Mouse (Mus musculus) liver, postnatal 0 days (tissue): Measurements from ENCODE around the gene Sipa1l2. TPM values are rescaled to one million over a fixed set of nuclear protein-coding genes. Genes with fewer than 3 reads are reported as not detected.

Experiments used
- ATAC-seq: fragments of 200-750 bp; cut with Nextera tagmentation; 2 replicates; pipeline ENCODE4 v1.8.0; 2017; ENCODE audit warnings: mild to moderate bottlenecking, moderate library complexity
- DNase-seq: peaks from one replicate; pipeline ENCODE4 v3.0.0-alpha.2; 2016
- H3K27ac ChIP-seq: fragments of 300-500 bp; sonication (generic); 2 replicates; pipeline ENCODE4 v1.5.1; 2014; ENCODE audit warnings: antibody characterized with exemption, moderate library complexity, mild to moderate bottlenecking, low read depth
- H3K27me3 ChIP-seq: fragments of 300-500 bp; sonication (generic); 2 replicates; pipeline ENCODE4 v1.6.1; 2014; ENCODE audit warnings: low read length, control low read depth, mixed read lengths; ENCODE audit not compliant: insufficient read depth
- H3K36me3 ChIP-seq: fragments of 300-500 bp; sonication (generic); replicated peaks from 2 replicates; pipeline ENCODE4 v1.6.1; 2014; ENCODE audit warnings: mild to moderate bottlenecking, control low read depth, low read length, moderate library complexity, mixed read lengths; ENCODE audit not compliant: insufficient read depth
- H3K4me1 ChIP-seq: fragments of 300-500 bp; sonication (generic); 2 replicates; pipeline ENCODE4 v1.6.1; 2014; ENCODE audit warnings: antibody characterized with exemption, mild to moderate bottlenecking, control low read depth; ENCODE audit not compliant: insufficient read depth
- H3K4me2 ChIP-seq: fragments of 300-500 bp; sonication (generic); 2 replicates; pipeline ENCODE4 v1.6.1; 2014; ENCODE audit warnings: low read depth, mild to moderate bottlenecking, low read length, moderate library complexity, mixed read lengths
- H3K4me3 ChIP-seq: fragments of 300-500 bp; sonication (generic); 2 replicates; pipeline ENCODE4 v1.5.1; 2014; ENCODE audit warnings: low read depth, low read length
- H3K9ac ChIP-seq: fragments of 300-500 bp; sonication (generic); replicated peaks from 2 replicates; pipeline ENCODE4 v1.6.1; 2014; ENCODE audit warnings: mild to moderate bottlenecking, moderate library complexity
- H3K9me3 ChIP-seq: fragments of 300-500 bp; sonication (generic); 2 replicates; pipeline ENCODE4 v1.6.1; 2016; ENCODE audit warnings: mild to moderate bottlenecking, control low read depth, low read length, mixed read lengths
- CTCF ChIP-seq: sonication (generic); IDR thresholded peaks from 2 replicates; pipeline ENCODE4 v1.5.1; 2016; ENCODE audit warnings: antibody characterized with exemption, low read depth
- EP300 ChIP-seq: IDR thresholded peaks from 2 replicates; pipeline ENCODE4 v1.6.1; 2016; ENCODE audit warnings: antibody characterized with exemption, low read depth, mild to moderate bottlenecking
- WGBS: fragments of 180-500 bp; shearing (Covaris S2); extraction: QIAGEN DNeasy Blood & Tissue Kit; methylation state at CpG from one replicate; pipeline ENCODE4 v1.1.7; 2014; ENCODE audit not compliant: insufficient replicate concordance; 5-methylcytosine and 5-hydroxymethylcytosine counted together
- polyA plus RNA-seq: library from polyadenylated mRNA; unstranded; fragments of >200 nt; fragmentation: Nextera tagmentation; extraction: Ambion mirVana; gene quantifications from 2 replicates; pipeline ENCODE4 v1.2.1, GENCODE M21; 2015

The Sipa1l2 gene
- polyA plus RNA-seq, 1 experiment from 2014 or later = 0.47 TPM

- DNase-seq (no peak), ATAC-seq (no peak)
- no peak overlapping the region for H3K9ac ChIP-seq
- H3K4me3 ChIP-seq = no peak overlapping the region
- no peaks in the 10 kb centered on the region for H3K27me3 ChIP-seq
- no peak overlapping the region for H3K27ac ChIP-seq
- H3K36me3 ChIP-seq = no peaks in the 10 kb centered on the region
- H3K4me1 ChIP-seq = no peaks in the 10 kb centered on the region; the same call in 1 of the 2 replicates
- no peak for TF ChIP-seq EP300
- 43% methylated on average over 7 of the region's 7 CpGs for WGBS
- no peak overlapping the region for H3K4me2 ChIP-seq
- no peaks in the 10 kb centered on the region for H3K9me3 ChIP-seq
Measured at GRCm38 (mm10) chr8:125391685-125392084, 177.9 kb downstream of the Sipa1l2 start.

- H3K4me3 ChIP-seq = no peak overlapping the region
- DNase-seq = no peak
- H3K36me3 ChIP-seq = no peaks in the 10 kb centered on the region
- 0 out of 2 replicates have a peak overlapping the region, but pooled peaks have one; percentile 27 for H3K4me2 ChIP-seq
- H3K27ac ChIP-seq = no peak overlapping the region
- H3K9ac ChIP-seq = no peak overlapping the region
- ATAC-seq = no peak
- no peaks in the 10 kb centered on the region for H3K27me3 ChIP-seq
- H3K9me3 ChIP-seq = no peaks in the 10 kb centered on the region
- TF ChIP-seq EP300 (no peak), CTCF (no peak)
- H3K4me1 ChIP-seq = no peaks in the 10 kb centered on the region; the same call in 1 of the 2 replicates
- WGBS = 25% methylated on average over 8 of the region's 8 CpGs
Measured at GRCm38 (mm10) chr8:125391271-125391670, 178.3 kb downstream of the Sipa1l2 start.

GRCm38 (mm10) chr8:125390506-125390895 lies 179.1 kb downstream of the Sipa1l2 start:
- no peak overlapping the region for H3K27ac ChIP-seq
- 70% methylated on average over 6 of the region's 6 CpGs for WGBS
- no peak for DNase-seq
- no peak overlapping the region for H3K4me2 ChIP-seq
- H3K4me1 ChIP-seq = peaks cover 7% of the 10 kb centered on the region
- no peak for ATAC-seq
- H3K4me3 ChIP-seq = no peak overlapping the region
- no peak overlapping the region for H3K9ac ChIP-seq
- no peak for TF ChIP-seq EP300
- no peak for TF ChIP-seq CTCF
- no peaks in the 10 kb centered on the region for H3K9me3 ChIP-seq
- no peaks in the 10 kb centered on the region for H3K27me3 ChIP-seq
- no peaks in the 10 kb centered on the region for H3K36me3 ChIP-seq

GRCm38 (mm10) chr8:125389756-125390505 lies 179.7 kb downstream of the Sipa1l2 start:
- Histone ChIP-seq H3K9ac (no peak overlapping the region), H3K4me2 (no peak overlapping the region), H3K36me3 (no peaks in the 10 kb centered on the region), H3K4me1 (peaks cover 12% of the 10 kb centered on the region), H3K4me3 (no peak overlapping the region), H3K27me3 (no peaks in the 10 kb centered on the region), H3K9me3 (no peaks in the 10 kb centered on the region), H3K27ac (no peak overlapping the region)
- DNase-seq = no peak
- no peak for TF ChIP-seq EP300
- TF ChIP-seq CTCF = no peak
- ATAC-seq = no peak
- WGBS = 72% methylated on average over 13 of the region's 13 CpGs

- WGBS = 57% methylated on average over 5 of the region's 5 CpGs
- H3K4me2 ChIP-seq = no peak overlapping the region
- H3K9ac ChIP-seq = no peak overlapping the region
- no peaks in the 10 kb centered on the region for H3K27me3 ChIP-seq
- no peak overlapping the region for H3K4me3 ChIP-seq
- ATAC-seq (no peak), DNase-seq (no peak)
- no peaks in the 10 kb centered on the region for H3K36me3 ChIP-seq
- H3K4me1 ChIP-seq = peaks cover 12% of the 10 kb centered on the region
- no peaks in the 10 kb centered on the region for H3K9me3 ChIP-seq
- no peak overlapping the region for H3K27ac ChIP-seq
- TF ChIP-seq CTCF = no peak
- TF ChIP-seq EP300 = no peak
Measured at GRCm38 (mm10) chr8:125389280-125389679, 180.3 kb downstream of the Sipa1l2 start.

- WGBS = 47% methylated on average over 13 of the region's 13 CpGs
- H3K4me1 ChIP-seq = peaks cover 12% of the 10 kb centered on the region
- no peaks in the 10 kb centered on the region for H3K27me3 ChIP-seq
- H3K9ac ChIP-seq = no peak overlapping the region
- H3K4me2 ChIP-seq = no peak overlapping the region
- no peak overlapping the region for H3K27ac ChIP-seq
- H3K9me3 ChIP-seq = no peaks in the 10 kb centered on the region
- no peak for ATAC-seq
- H3K36me3 ChIP-seq = no peaks in the 10 kb centered on the region
- H3K4me3 ChIP-seq = no peak overlapping the region
- TF ChIP-seq EP300 (no peak), CTCF (no peak)
- DNase-seq = no peak
Measured at GRCm38 (mm10) chr8:125388404-125389180, 181.0 kb downstream of the Sipa1l2 start.
